Mouse (Mus musculus): ENCODE results near the gene Xpnpep1.

- no peak for TF ChIP-seq CTCF (IDR thresholded peaks at IDR 0.05; ENCODE audit: insufficient read depth, low read depth, low read length)
- TF ChIP-seq POLR2A (IDR thresholded peaks at IDR 0.05; ENCODE audit: insufficient read depth, low read depth, low read length): no peak
These were observed 38.5 kb upstream of the Xpnpep1 start for GRCm38 (mm10) chr19:53078271-53079085.

All from olfactory bulb, adult 2 months (tissue).